Mouse (Mus musculus) hindbrain, embryonic 11.5 days (tissue): ENCODE data around the gene Tbxas1. TPM values are rescaled to one million over a fixed set of nuclear protein-coding genes. Genes with fewer than 3 reads are reported as not detected.

Experiments used
- ATAC-seq: fragments of 200-750 bp; cut with Nextera tagmentation; 2 replicates; pipeline ENCODE4 v1.8.0; 2017; ENCODE audit warnings: mild to moderate bottlenecking, moderate TSS enrichment, moderate library complexity; ENCODE audit not compliant: low FRiP score
- DNase-seq: peaks from one replicate; pipeline ENCODE4 v3.0.0-alpha.2; 2015; ENCODE audit warnings: low spot score
- H3K27ac ChIP-seq: fragments of 300-500 bp; sonication (generic); 2 replicates; pipeline ENCODE4 v1.5.1; 2014; ENCODE audit warnings: mild to moderate bottlenecking, low read depth, low read length
- H3K27me3 ChIP-seq: fragments of 300-500 bp; sonication (generic); 2 replicates; pipeline ENCODE4 v1.6.1; 2014; ENCODE audit warnings: mild to moderate bottlenecking, low read length, moderate library complexity, mixed read lengths; ENCODE audit not compliant: control insufficient read depth, insufficient read depth
- H3K36me3 ChIP-seq: fragments of 300-500 bp; sonication (generic); 2 replicates; pipeline ENCODE4 v1.6.1; 2014; ENCODE audit warnings: mild to moderate bottlenecking, low read length, moderate library complexity, mixed read lengths; ENCODE audit not compliant: control insufficient read depth, insufficient read depth
- H3K4me1 ChIP-seq: fragments of 300-500 bp; sonication (generic); replicated peaks from 2 replicates; pipeline ENCODE4 v1.6.1; 2014; ENCODE audit warnings: low read length, mixed read lengths; ENCODE audit not compliant: control insufficient read depth, insufficient read depth
- H3K4me2 ChIP-seq: fragments of 300-500 bp; sonication (generic); replicated peaks from 2 replicates; pipeline ENCODE4 v1.6.1; 2014; ENCODE audit warnings: mild to moderate bottlenecking, low read depth, low read length
- H3K4me3 ChIP-seq: fragments of 300-500 bp; sonication (generic); 2 replicates; pipeline ENCODE4 v1.5.1; 2014; ENCODE audit warnings: low read depth, low read length
- H3K9ac ChIP-seq: fragments of 300-500 bp; sonication (generic); 2 replicates; pipeline ENCODE4 v1.6.1; 2014; ENCODE audit warnings: low read depth, low read length
- H3K9me3 ChIP-seq: fragments of 300-500 bp; sonication (generic); 2 replicates; pipeline ENCODE4 v1.6.1; 2016; ENCODE audit warnings: low read length; ENCODE audit not compliant: control insufficient read depth
- WGBS: fragments of 180-500 bp; shearing (Covaris S2); extraction: QIAGEN DNeasy Blood & Tissue Kit; methylation state at CpG from one replicate; pipeline ENCODE4 v1.1.7; 2014; 5-methylcytosine and 5-hydroxymethylcytosine counted together
- polyA plus RNA-seq: library from polyadenylated mRNA; unstranded; fragments of >200 nt; fragmentation: Nextera tagmentation; extraction: Ambion mirVana; gene quantifications from 2 replicates; pipeline ENCODE4 v1.2.1, GENCODE M21; 2014

Tbxas1 gene
- polyA plus RNA-seq, 1 experiment from 2014 or later = 0.69 TPM

- Histone ChIP-seq H3K27ac (peak within 1 kb of the TSS; percentile 90), H3K9ac (peak within 1 kb of the TSS; percentile 99), H3K36me3 (no peaks in the 10 kb centered on the region), H3K27me3 (no peaks in the 10 kb centered on the region), H3K4me1 (peaks cover 11% of the 10 kb centered on the region), H3K9me3 (no peaks in the 10 kb centered on the region), H3K4me2 (peak within 1 kb of the TSS; percentile 61), H3K4me3 (peak within 1 kb of the TSS; percentile 98)
- ATAC-seq = peak; percentile 91
- peak; percentile 94 for DNase-seq
- WGBS = under 1% methylated on average over 43 of the region's 108 CpGs
These were observed 1.1 kb downstream of the Tbxas1 start, which contains the start of gene Hipk2 for GRCm38 (mm10) chr6:38876071-38876911. Gene Hipk2, minus strand, starts transcription at chr6:38876165.

DNA sequence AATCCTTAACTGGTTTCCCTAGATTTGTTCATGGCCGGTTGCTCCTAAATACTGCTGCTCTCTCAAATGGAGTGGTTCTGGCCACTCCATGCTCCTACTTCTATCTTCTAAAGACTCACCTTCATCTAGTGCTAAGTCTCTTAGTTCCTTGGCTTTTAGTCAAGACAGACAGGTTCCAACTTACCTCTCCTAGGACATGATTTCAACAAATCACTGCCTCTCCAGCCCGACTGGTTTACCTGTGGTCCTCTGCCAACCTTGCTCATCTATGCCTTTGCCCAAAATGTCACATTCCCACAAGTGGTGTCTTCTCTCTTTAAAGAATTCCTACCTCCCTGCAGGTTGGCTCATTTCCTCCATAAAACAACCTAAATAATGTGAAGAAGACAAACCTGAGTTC lies 2.5 kb downstream of the Tbxas1 start:
- ATAC-seq = no peak
- Histone ChIP-seq H3K4me3 (no peak overlapping the region), H3K27me3 (no peaks in the 10 kb centered on the region), H3K9ac (no peak overlapping the region), H3K9me3 (no peaks in the 10 kb centered on the region), H3K4me1 (0 out of 2 replicates have a peak, but pooled peaks cover 2% of the 10 kb centered on the region), H3K27ac (no peak overlapping the region), H3K36me3 (no peaks in the 10 kb centered on the region), H3K4me2 (no peak overlapping the region)
- DNase-seq = no peak
- 81% methylated on average over 2 of the region's 2 CpGs for whole genome bisulfite sequencing

DNA sequence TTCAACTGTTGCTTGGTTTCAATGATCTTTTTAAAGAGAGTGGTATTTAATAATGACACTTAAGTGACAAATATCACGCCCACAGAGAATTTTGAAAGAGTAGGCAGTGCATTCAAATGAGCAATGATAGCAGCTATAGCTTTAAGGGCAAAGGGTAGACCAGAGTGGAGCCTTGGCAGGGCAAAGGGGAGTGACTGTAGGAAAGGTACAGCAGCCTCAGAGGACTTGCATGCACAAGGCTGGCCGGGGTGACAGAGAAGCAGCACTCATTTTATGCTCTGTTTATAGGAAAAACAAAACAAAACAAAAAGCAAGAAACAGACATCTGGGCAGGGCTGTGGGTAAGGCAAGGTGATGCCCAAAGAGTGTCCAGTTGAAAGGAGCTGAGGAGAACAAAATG lies 6.3 kb downstream of the Tbxas1 start:
- 74% methylated on average over 2 of the region's 2 CpGs for WGBS
- no peaks in the 10 kb centered on the region for H3K36me3 ChIP-seq
- no peak overlapping the region for H3K4me3 ChIP-seq
- H3K9ac ChIP-seq = no peak overlapping the region
- ATAC-seq (no peak), DNase-seq (no peak)
- no peak overlapping the region for H3K4me2 ChIP-seq
- H3K9me3 ChIP-seq = no peaks in the 10 kb centered on the region
- H3K27me3 ChIP-seq = no peaks in the 10 kb centered on the region
- H3K27ac ChIP-seq = no peak overlapping the region
- no peaks in the 10 kb centered on the region for H3K4me1 ChIP-seq

DNA sequence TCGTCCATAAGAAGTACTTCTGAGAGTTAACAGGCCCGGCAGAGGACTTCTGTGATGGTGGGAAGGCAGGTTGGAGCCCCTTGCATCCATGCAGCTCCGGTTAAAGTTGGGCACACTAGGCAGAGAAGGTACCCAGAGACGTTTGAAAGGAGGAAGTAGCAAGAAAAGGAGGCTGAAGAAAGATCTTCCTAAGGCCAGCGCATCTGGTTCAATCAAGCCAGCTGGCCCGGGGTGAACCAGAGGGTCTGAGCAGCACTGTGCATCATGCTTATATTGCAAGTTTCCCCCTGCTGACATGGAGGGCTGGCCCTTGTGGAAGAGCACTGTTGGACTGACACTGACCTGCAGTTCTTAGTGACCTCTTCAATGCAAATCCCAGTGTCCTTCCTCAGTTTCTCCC lies 6.8 kb downstream of the Tbxas1 start:
- Histone ChIP-seq H3K27me3 (no peaks in the 10 kb centered on the region), H3K4me1 (no peaks in the 10 kb centered on the region), H3K9me3 (no peaks in the 10 kb centered on the region), H3K36me3 (no peaks in the 10 kb centered on the region), H3K9ac (no peak overlapping the region), H3K4me3 (no peak overlapping the region), H3K27ac (no peak overlapping the region), H3K4me2 (no peak overlapping the region)
- DNase-seq = no peak
- no peak for ATAC-seq
- 67% methylated on average over 6 of the region's 6 CpGs for WGBS

DNA sequence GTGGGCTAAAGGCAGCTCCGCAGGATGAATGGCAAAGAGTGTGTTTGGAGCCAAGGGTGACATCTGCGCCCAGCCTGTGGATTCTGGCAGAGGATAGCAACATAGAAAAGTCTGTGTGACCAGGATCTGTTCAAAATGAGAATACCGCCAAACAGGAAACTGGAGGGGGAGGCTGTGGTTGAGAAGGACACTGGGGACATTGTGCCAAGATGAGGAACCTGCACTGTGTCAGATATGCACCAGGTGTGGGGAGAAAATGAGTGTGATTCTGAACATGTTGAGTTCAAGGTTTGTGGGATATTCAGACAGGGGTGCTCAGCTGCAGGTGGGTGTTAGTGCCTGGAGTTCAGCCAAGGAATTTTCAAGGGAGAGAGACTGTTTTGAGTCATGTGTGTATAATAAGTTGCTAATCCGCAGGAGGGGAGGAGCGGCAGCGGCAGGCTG lies 7.5 kb downstream of the Tbxas1 start:
- Histone ChIP-seq H3K27ac (no peak overlapping the region), H3K27me3 (no peaks in the 10 kb centered on the region), H3K9me3 (no peaks in the 10 kb centered on the region), H3K4me2 (no peak overlapping the region), H3K9ac (no peak overlapping the region), H3K4me3 (no peak overlapping the region), H3K36me3 (no peaks in the 10 kb centered on the region), H3K4me1 (no peaks in the 10 kb centered on the region)
- ATAC-seq (no peak), DNase-seq (no peak)
- 69% methylated on average over 6 of the region's 6 CpGs for WGBS

- ATAC-seq (no peak), DNase-seq (no peak)
- Histone ChIP-seq H3K4me1 (no peaks in the 10 kb centered on the region), H3K4me3 (no peak overlapping the region), H3K9me3 (no peaks in the 10 kb centered on the region), H3K9ac (no peak overlapping the region), H3K4me2 (no peak overlapping the region), H3K27ac (no peak overlapping the region), H3K36me3 (no peaks in the 10 kb centered on the region), H3K27me3 (no peaks in the 10 kb centered on the region)
- WGBS = 74% methylated on average over 3 of the region's 3 CpGs
These were observed 9.3 kb downstream of the Tbxas1 start for GRCm38 (mm10) chr6:38884482-38884881.

- Histone ChIP-seq H3K27me3 (no peaks in the 10 kb centered on the region), H3K4me1 (no peaks in the 10 kb centered on the region), H3K36me3 (no peaks in the 10 kb centered on the region), H3K9me3 (no peaks in the 10 kb centered on the region), H3K4me3 (no peak overlapping the region), H3K27ac (no peak overlapping the region), H3K9ac (no peak overlapping the region), H3K4me2 (no peak overlapping the region)
- ATAC-seq (no peak), DNase-seq (no peak)
- WGBS = 83% methylated on average over 1 of the region's 1 CpGs
These were observed 9.9 kb downstream of the Tbxas1 start for GRCm38 (mm10) chr6:38885132-38885531.

DNA sequence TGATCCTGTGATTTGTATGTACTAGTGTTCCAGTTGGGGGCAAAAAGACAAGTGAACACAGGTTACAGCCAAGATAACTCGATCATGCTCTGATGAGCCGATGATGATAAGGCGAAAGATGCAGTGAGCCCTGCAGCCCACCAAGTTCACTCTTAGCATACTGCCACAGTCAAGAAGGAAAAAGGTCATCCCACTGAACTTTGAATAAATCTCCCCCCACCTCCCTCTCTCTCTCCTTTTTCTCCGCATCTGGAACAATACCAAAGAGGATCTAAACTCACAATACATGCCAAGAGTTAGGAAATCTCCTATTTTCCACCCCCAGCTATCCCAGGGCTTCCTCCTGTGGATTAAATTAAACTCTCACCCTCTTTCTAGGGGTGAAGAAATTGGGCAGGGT lies 12.2 kb downstream of the Tbxas1 start:
- no peaks in the 10 kb centered on the region for H3K9me3 ChIP-seq
- no peak overlapping the region for H3K4me3 ChIP-seq
- no peak overlapping the region for H3K27ac ChIP-seq
- ATAC-seq (no peak), DNase-seq (no peak)
- H3K27me3 ChIP-seq = no peaks in the 10 kb centered on the region
- no peak overlapping the region for H3K9ac ChIP-seq
- H3K36me3 ChIP-seq = no peaks in the 10 kb centered on the region
- H3K4me2 ChIP-seq = no peak overlapping the region
- 85% methylated on average over 4 of the region's 4 CpGs for WGBS
- H3K4me1 ChIP-seq = no peaks in the 10 kb centered on the region

DNA sequence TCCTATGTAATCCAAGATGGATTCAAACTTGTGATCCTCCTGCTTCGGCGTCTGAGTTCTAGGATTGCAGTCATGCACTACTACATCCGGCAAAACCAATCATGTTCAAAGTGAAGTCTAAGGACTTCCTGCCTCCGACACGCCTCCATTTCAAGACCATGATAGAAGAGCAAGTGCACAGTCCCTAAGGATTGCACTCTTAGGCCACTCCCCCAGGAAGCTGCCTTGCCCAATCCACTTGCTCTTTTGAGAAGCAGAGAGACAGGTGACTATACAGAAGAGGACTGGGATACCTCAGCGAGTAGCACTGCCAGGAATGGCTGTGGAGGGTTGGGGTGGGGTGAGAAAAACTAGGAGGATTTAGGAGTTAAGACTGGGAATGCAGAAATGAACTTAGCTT lies 14.0 kb downstream of the Tbxas1 start:
- no peak overlapping the region for H3K9ac ChIP-seq
- no peaks in the 10 kb centered on the region for H3K4me1 ChIP-seq
- 80% methylated on average over 6 of the region's 6 CpGs for WGBS
- H3K4me2 ChIP-seq = no peak overlapping the region
- no peak overlapping the region for H3K4me3 ChIP-seq
- no peaks in the 10 kb centered on the region for H3K9me3 ChIP-seq
- no peak overlapping the region for H3K27ac ChIP-seq
- ATAC-seq (no peak), DNase-seq (no peak)
- H3K36me3 ChIP-seq = no peaks in the 10 kb centered on the region
- no peaks in the 10 kb centered on the region for H3K27me3 ChIP-seq
